Mouse (Mus musculus): Measurements from ENCODE around the gene Mvd.

- no peak for TF ChIP-seq POLR2A (IDR thresholded peaks at IDR 0.05; ENCODE audit: low read depth, low read length)
- TF ChIP-seq CTCF (IDR thresholded peaks at IDR 0.05; ENCODE audit: borderline replicate concordance, insufficient read depth, low read length), result no peak
Observed at GRCm38 (mm10) chr8:122473911-122474421, 30.7 kb upstream of the Mvd start.
